Mouse (Mus musculus): ENCODE measurements around the gene Zfp184. TPM values are rescaled to one million over a fixed set of nuclear protein-coding genes. Genes with fewer than 3 reads are reported as not detected.

The Zfp184 gene
- polyA plus RNA-seq, 1 experiment from 2014 or later: 7.5 TPM

- Histone ChIP-seq H3K27ac (peak overlapping the region; percentile 44), H3K4me3 (replicated peaks) (peak overlapping the region; percentile 20), H3K27me3 (replicated peaks) (0 out of 2 replicates have a peak, but pooled peaks cover 3% of the 10 kb centered on the region), H3K4me1 (replicated peaks) (peaks cover 3% of the 10 kb centered on the region; the same call in 1 of the 2 replicates), H3K36me3 (no peaks in the 10 kb centered on the region), H3K9me3 (no peaks in the 10 kb centered on the region), H3K9ac (no peak overlapping the region), H3K4me2 (replicated peaks) (peak overlapping the region; percentile 42)
- WGBS: 20% methylated on average over 8 of the region's 8 CpGs
- ATAC-seq: peak; percentile 29
Observed at GRCm38 (mm10) chr13:21913854-21914253, 31.0 kb upstream of the Zfp184 start.

- peaks cover 3% of the 10 kb centered on the region; the same call in 1 of the 2 replicates for H3K4me1 ChIP-seq (replicated peaks)
- 13% methylated on average over 14 of the region's 14 CpGs for WGBS
- no peaks in the 10 kb centered on the region for H3K9me3 ChIP-seq
- no peak overlapping the region for H3K9ac ChIP-seq
- H3K27ac ChIP-seq: peak overlapping the region; percentile 44; the same call in 1 of the 2 replicates
- H3K36me3 ChIP-seq: no peaks in the 10 kb centered on the region
- H3K27me3 ChIP-seq (replicated peaks): 0 out of 2 replicates have a peak, but pooled peaks cover 3% of the 10 kb centered on the region
- H3K4me3 ChIP-seq (replicated peaks): peak overlapping the region; percentile 20
- H3K4me2 ChIP-seq (replicated peaks): peak overlapping the region; percentile 42
- ATAC-seq: peak; percentile 71
Observed at GRCm38 (mm10) chr13:21914599-21914998, 30.3 kb upstream of the Zfp184 start.

GRCm38 (mm10) chr13:21915487-21915886 lies 29.4 kb upstream of the Zfp184 start:
- Histone ChIP-seq H3K4me3 (replicated peaks) (no peak overlapping the region), H3K36me3 (no peaks in the 10 kb centered on the region), H3K9me3 (no peaks in the 10 kb centered on the region), H3K4me1 (replicated peaks) (peaks cover 3% of the 10 kb centered on the region; the same call in 1 of the 2 replicates), H3K9ac (no peak overlapping the region), H3K27ac (no peak overlapping the region), H3K27me3 (replicated peaks) (0 out of 2 replicates have a peak, but pooled peaks cover 3% of the 10 kb centered on the region), H3K4me2 (replicated peaks) (no peak overlapping the region)
- 59% methylated on average over 5 of the region's 5 CpGs for WGBS
- ATAC-seq: no peak

GRCm38 (mm10) chr13:21916056-21916455 lies 28.8 kb upstream of the Zfp184 start:
- ATAC-seq: no peak
- WGBS: 53% methylated on average over 6 of the region's 6 CpGs
- Histone ChIP-seq H3K9me3 (no peaks in the 10 kb centered on the region), H3K36me3 (no peaks in the 10 kb centered on the region), H3K4me3 (replicated peaks) (no peak overlapping the region), H3K4me1 (replicated peaks) (0 out of 2 replicates have a peak, but pooled peaks cover 3% of the 10 kb centered on the region), H3K27ac (no peak overlapping the region), H3K4me2 (replicated peaks) (no peak overlapping the region), H3K9ac (no peak overlapping the region), H3K27me3 (replicated peaks) (0 out of 2 replicates have a peak, but pooled peaks cover 3% of the 10 kb centered on the region)

GRCm38 (mm10) chr13:21917040-21917439 lies 27.9 kb upstream of the Zfp184 start:
- Histone ChIP-seq H3K27me3 (replicated peaks) (0 out of 2 replicates have a peak, but pooled peaks cover 3% of the 10 kb centered on the region), H3K9me3 (no peaks in the 10 kb centered on the region), H3K36me3 (no peaks in the 10 kb centered on the region), H3K4me1 (replicated peaks) (0 out of 2 replicates have a peak, but pooled peaks cover 3% of the 10 kb centered on the region), H3K4me3 (replicated peaks) (no peak overlapping the region), H3K9ac (no peak overlapping the region), H3K4me2 (replicated peaks) (peak overlapping the region; percentile 74), H3K27ac (no peak overlapping the region)
- WGBS: 15% methylated on average over 13 of the region's 13 CpGs
- 0 out of 2 replicates have a peak, but pooled peaks have one; percentile 21 for ATAC-seq

GRCm38 (mm10) chr13:21917480-21917879 lies 27.4 kb upstream of the Zfp184 start:
- H3K9me3 ChIP-seq: no peaks in the 10 kb centered on the region
- no peak overlapping the region for H3K9ac ChIP-seq
- H3K4me2 ChIP-seq (replicated peaks): peak overlapping the region; percentile 74
- H3K4me1 ChIP-seq (replicated peaks): 0 out of 2 replicates have a peak, but pooled peaks cover 3% of the 10 kb centered on the region
- H3K27ac ChIP-seq: no peak overlapping the region
- peak overlapping the region; percentile 38 for H3K4me3 ChIP-seq (replicated peaks)
- no peak for ATAC-seq
- WGBS: 9% methylated on average over 11 of the region's 11 CpGs
- 0 out of 2 replicates have a peak, but pooled peaks cover 3% of the 10 kb centered on the region for H3K27me3 ChIP-seq (replicated peaks)
- no peaks in the 10 kb centered on the region for H3K36me3 ChIP-seq

- no peak for ATAC-seq
- Histone ChIP-seq H3K9ac (peak overlapping the region; percentile 40), H3K4me1 (replicated peaks) (0 out of 2 replicates have a peak, but pooled peaks cover 3% of the 10 kb centered on the region), H3K4me2 (replicated peaks) (peak overlapping the region; percentile 74), H3K27me3 (replicated peaks) (0 out of 2 replicates have a peak, but pooled peaks cover 3% of the 10 kb centered on the region), H3K36me3 (no peaks in the 10 kb centered on the region), H3K4me3 (replicated peaks) (peak overlapping the region; percentile 38), H3K9me3 (no peaks in the 10 kb centered on the region), H3K27ac (no peak overlapping the region)
- 4% methylated on average over 16 of the region's 16 CpGs for WGBS
Observed at GRCm38 (mm10) chr13:21917992-21918391, 26.9 kb upstream of the Zfp184 start.

- peak overlapping the region; percentile 74 for H3K4me2 ChIP-seq (replicated peaks)
- WGBS: 3% methylated on average over 38 of the region's 38 CpGs
- peak overlapping the region; percentile 11; the same call in 1 of the 2 replicates for H3K9ac ChIP-seq
- ATAC-seq: peak; percentile 88
- H3K4me3 ChIP-seq (replicated peaks): peak overlapping the region; percentile 38
- H3K9me3 ChIP-seq: no peaks in the 10 kb centered on the region
- no peak overlapping the region for H3K27ac ChIP-seq
- 0 out of 2 replicates have a peak, but pooled peaks cover 3% of the 10 kb centered on the region for H3K27me3 ChIP-seq (replicated peaks)
- no peaks in the 10 kb centered on the region for H3K36me3 ChIP-seq
- 0 out of 2 replicates have a peak, but pooled peaks cover 3% of the 10 kb centered on the region for H3K4me1 ChIP-seq (replicated peaks)
Observed at GRCm38 (mm10) chr13:21918570-21919419, 26.1 kb upstream of the Zfp184 start.

- Histone ChIP-seq H3K9ac (no peak overlapping the region), H3K4me2 (replicated peaks) (peak overlapping the region; percentile 74), H3K9me3 (no peaks in the 10 kb centered on the region), H3K4me3 (replicated peaks) (no peak overlapping the region), H3K27me3 (replicated peaks) (0 out of 2 replicates have a peak, but pooled peaks cover 3% of the 10 kb centered on the region), H3K27ac (no peak overlapping the region), H3K4me1 (replicated peaks) (no peaks in the 10 kb centered on the region), H3K36me3 (no peaks in the 10 kb centered on the region)
- ATAC-seq: 0 out of 2 replicates have a peak, but pooled peaks have one; percentile 12
- WGBS: 8% methylated on average over 11 of the region's 11 CpGs
Observed at GRCm38 (mm10) chr13:21919836-21920431, 25.0 kb upstream of the Zfp184 start.

- Histone ChIP-seq H3K4me2 (replicated peaks) (no peak overlapping the region), H3K36me3 (no peaks in the 10 kb centered on the region), H3K9ac (no peak overlapping the region), H3K27ac (no peak overlapping the region), H3K27me3 (replicated peaks) (0 out of 2 replicates have a peak, but pooled peaks cover 3% of the 10 kb centered on the region), H3K4me3 (replicated peaks) (no peak overlapping the region), H3K4me1 (replicated peaks) (no peaks in the 10 kb centered on the region), H3K9me3 (no peaks in the 10 kb centered on the region)
- 35% methylated on average over 8 of the region's 8 CpGs for WGBS
- no peak for ATAC-seq
Observed at GRCm38 (mm10) chr13:21920681-21921233, 24.1 kb upstream of the Zfp184 start.

- Histone ChIP-seq H3K36me3 (no peaks in the 10 kb centered on the region), H3K9ac (no peak overlapping the region), H3K9me3 (no peaks in the 10 kb centered on the region), H3K27me3 (replicated peaks) (no peaks in the 10 kb centered on the region), H3K4me1 (replicated peaks) (no peaks in the 10 kb centered on the region), H3K27ac (no peak overlapping the region), H3K4me2 (replicated peaks) (no peak overlapping the region), H3K4me3 (replicated peaks) (no peak overlapping the region)
- ATAC-seq: no peak
Observed at GRCm38 (mm10) chr13:21923417-21923816, 21.5 kb upstream of the Zfp184 start.

All from intestine, embryonic 15.5 days (tissue).